Mouse (Mus musculus) embryonic fibroblast, embryonic 13.5 days (primary cell): Measurements from ENCODE around the gene Dennd4a.

Source experiments
- CTCF ChIP-seq: IDR thresholded peaks from 2 replicates; pipeline ENCODE4 v1.5.1; 2011; ENCODE audit warnings: mild to moderate bottlenecking, control low read depth, low read length, moderate library complexity, borderline replicate concordance; ENCODE audit not compliant: insufficient read depth
- POLR2A ChIP-seq: IDR thresholded peaks from 2 replicates; pipeline ENCODE4 v1.6.1; 2011; ENCODE audit warnings: low read depth, mild to moderate bottlenecking, control low read depth, low read length, moderate library complexity

- no peak for TF ChIP-seq POLR2A
- no peak for TF ChIP-seq CTCF
Measured at GRCm38 (mm10) chr9:64789341-64789761, 21.8 kb upstream of the Dennd4a start.
